Mouse (Mus musculus): Measurements from ENCODE around the gene Slc25a22. TPM values are rescaled to one million over a fixed set of nuclear protein-coding genes. Genes with fewer than 3 reads are reported as not detected.

The Slc25a22 gene
- polyA plus RNA-seq, 1 experiment from 2014 or later = 54.8 TPM

- Histone ChIP-seq H3K9ac (peak overlapping the region; percentile 77; the same call in 1 of the 2 replicates), H3K4me1 (peaks cover 54% of the 10 kb centered on the region), H3K4me2 (replicated peaks) (peak overlapping the region; percentile 65), H3K36me3 (peaks cover 34% of the 10 kb centered on the region), H3K27me3 (peaks cover 18% of the 10 kb centered on the region), H3K27ac (peak overlapping the region; percentile 5; the same call in 1 of the 2 replicates), H3K4me3 (no peak overlapping the region), H3K9me3 (replicated peaks) (no peaks in the 10 kb centered on the region)
- no peak for ATAC-seq (ENCODE audit: low FRiP score)
- WGBS = 95% methylated on average over 18 of the region's 18 CpGs
Measured at GRCm38 (mm10) chr7:141469901-141470636, 32.4 kb upstream of the Slc25a22 start.

GRCm38 (mm10) chr7:141469352-141469751 lies 31.7 kb upstream of the Slc25a22 start:
- H3K27ac ChIP-seq = peak overlapping the region; percentile 92
- WGBS = 70% methylated on average over 6 of the region's 6 CpGs
- H3K9me3 ChIP-seq (replicated peaks) = no peaks in the 10 kb centered on the region
- peak overlapping the region; percentile 77 for H3K9ac ChIP-seq
- peak overlapping the region; percentile 61 for H3K4me3 ChIP-seq
- H3K4me2 ChIP-seq (replicated peaks) = peak overlapping the region; percentile 65
- peaks cover 56% of the 10 kb centered on the region for H3K4me1 ChIP-seq
- H3K36me3 ChIP-seq = peaks cover 34% of the 10 kb centered on the region
- H3K27me3 ChIP-seq = peaks cover 25% of the 10 kb centered on the region
- no peak for ATAC-seq (ENCODE audit: low FRiP score)

GRCm38 (mm10) chr7:141468522-141469211 lies 31.0 kb upstream of the Slc25a22 start:
- 20% methylated on average over 8 of the region's 8 CpGs for WGBS
- Histone ChIP-seq H3K36me3 (peaks cover 34% of the 10 kb centered on the region), H3K4me2 (replicated peaks) (peak overlapping the region; percentile 65), H3K9me3 (replicated peaks) (no peaks in the 10 kb centered on the region), H3K4me3 (peak overlapping the region; percentile 61), H3K9ac (peak overlapping the region; percentile 77), H3K27me3 (peaks cover 32% of the 10 kb centered on the region), H3K4me1 (peaks cover 49% of the 10 kb centered on the region), H3K27ac (peak overlapping the region; percentile 92)
- ATAC-seq (ENCODE audit: low FRiP score) = peak; percentile 85

GRCm38 (mm10) chr7:141468164-141468521 lies 30.5 kb upstream of the Slc25a22 start:
- H3K27ac ChIP-seq = peak overlapping the region; percentile 92
- H3K9me3 ChIP-seq (replicated peaks) = no peaks in the 10 kb centered on the region
- H3K4me1 ChIP-seq = peaks cover 45% of the 10 kb centered on the region
- peaks cover 37% of the 10 kb centered on the region for H3K27me3 ChIP-seq
- 19% methylated on average over 5 of the region's 5 CpGs for WGBS
- peak overlapping the region; percentile 77 for H3K9ac ChIP-seq
- peaks cover 34% of the 10 kb centered on the region for H3K36me3 ChIP-seq
- H3K4me3 ChIP-seq = peak overlapping the region; percentile 61
- peak; percentile 38 for ATAC-seq (ENCODE audit: low FRiP score)
- H3K4me2 ChIP-seq (replicated peaks) = peak overlapping the region; percentile 65

GRCm38 (mm10) chr7:141467230-141468030 lies 29.7 kb upstream of the Slc25a22 start, which contains the start of gene Cd151:
Gene Cd151, plus strand, starts transcription at chr7:141467392.
- peak; percentile 59 for ATAC-seq (ENCODE audit: low FRiP score)
- peak within 1 kb of the TSS; percentile 65 for H3K4me2 ChIP-seq (replicated peaks)
- H3K4me3 ChIP-seq = peak within 1 kb of the TSS; percentile 61
- under 1% methylated on average over 52 of the region's 52 CpGs for WGBS
- H3K9ac ChIP-seq = peak within 1 kb of the TSS; percentile 77
- peak within 1 kb of the TSS; percentile 92 for H3K27ac ChIP-seq
- H3K9me3 ChIP-seq (replicated peaks) = no peaks in the 10 kb centered on the region
- peaks cover 45% of the 10 kb centered on the region for H3K27me3 ChIP-seq
- H3K4me1 ChIP-seq = peaks cover 45% of the 10 kb centered on the region
- H3K36me3 ChIP-seq = peaks cover 29% of the 10 kb centered on the region

GRCm38 (mm10) chr7:141466607-141467148 lies 29.0 kb upstream of the Slc25a22 start:
- peak overlapping the region; percentile 77 for H3K9ac ChIP-seq
- H3K27ac ChIP-seq = peak overlapping the region; percentile 92; the same call in 1 of the 2 replicates
- peak overlapping the region; percentile 61 for H3K4me3 ChIP-seq
- no peaks in the 10 kb centered on the region for H3K9me3 ChIP-seq (replicated peaks)
- H3K27me3 ChIP-seq = peaks cover 52% of the 10 kb centered on the region
- peak overlapping the region; percentile 65 for H3K4me2 ChIP-seq (replicated peaks)
- peaks cover 23% of the 10 kb centered on the region for H3K36me3 ChIP-seq
- 65% methylated on average over 10 of the region's 10 CpGs for WGBS
- no peak for ATAC-seq (ENCODE audit: low FRiP score)
- peaks cover 52% of the 10 kb centered on the region for H3K4me1 ChIP-seq

- Histone ChIP-seq H3K27ac (no peak overlapping the region), H3K9ac (no peak overlapping the region), H3K27me3 (peaks cover 59% of the 10 kb centered on the region), H3K4me2 (replicated peaks) (no peak overlapping the region; the same call in 1 of the 2 replicates), H3K36me3 (peaks cover 17% of the 10 kb centered on the region), H3K4me3 (no peak overlapping the region), H3K4me1 (peaks cover 55% of the 10 kb centered on the region), H3K9me3 (replicated peaks) (no peaks in the 10 kb centered on the region)
- WGBS = 74% methylated on average over 7 of the region's 7 CpGs
- ATAC-seq (ENCODE audit: low FRiP score) = no peak
Measured at GRCm38 (mm10) chr7:141466045-141466394, 28.3 kb upstream of the Slc25a22 start.

- Histone ChIP-seq H3K4me3 (no peak overlapping the region), H3K27ac (no peak overlapping the region), H3K27me3 (peaks cover 64% of the 10 kb centered on the region), H3K9me3 (replicated peaks) (no peaks in the 10 kb centered on the region), H3K4me1 (peaks cover 55% of the 10 kb centered on the region), H3K36me3 (peaks cover 12% of the 10 kb centered on the region), H3K4me2 (replicated peaks) (peak overlapping the region; percentile 40; the same call in 1 of the 2 replicates), H3K9ac (no peak overlapping the region)
- no peak for ATAC-seq (ENCODE audit: low FRiP score)
- WGBS = 43% methylated on average over 8 of the region's 10 CpGs
Measured at GRCm38 (mm10) chr7:141465388-141466044, 27.8 kb upstream of the Slc25a22 start.

GRCm38 (mm10) chr7:141464603-141465201 lies 27.0 kb upstream of the Slc25a22 start:
- peaks cover 72% of the 10 kb centered on the region for H3K27me3 ChIP-seq
- peaks cover 4% of the 10 kb centered on the region; the same call in 1 of the 2 replicates for H3K36me3 ChIP-seq
- no peaks in the 10 kb centered on the region for H3K9me3 ChIP-seq (replicated peaks)
- H3K9ac ChIP-seq = peak overlapping the region; percentile 9
- H3K27ac ChIP-seq = no peak overlapping the region
- peaks cover 47% of the 10 kb centered on the region for H3K4me1 ChIP-seq
- H3K4me3 ChIP-seq = peak overlapping the region; percentile 10
- no peak for ATAC-seq (ENCODE audit: low FRiP score)
- 2% methylated on average over 38 of the region's 38 CpGs for WGBS
- peak overlapping the region; percentile 40 for H3K4me2 ChIP-seq (replicated peaks)

GRCm38 (mm10) chr7:141463824-141464602 lies 26.3 kb upstream of the Slc25a22 start:
- Histone ChIP-seq H3K27me3 (peaks cover 79% of the 10 kb centered on the region), H3K4me2 (replicated peaks) (peak overlapping the region; percentile 40; the same call in 1 of the 2 replicates), H3K4me3 (no peak overlapping the region), H3K9ac (peak overlapping the region; percentile 8; the same call in 1 of the 2 replicates), H3K36me3 (no peaks in the 10 kb centered on the region; the same call in 1 of the 2 replicates), H3K27ac (no peak overlapping the region), H3K4me1 (peaks cover 40% of the 10 kb centered on the region), H3K9me3 (replicated peaks) (no peaks in the 10 kb centered on the region)
- ATAC-seq (ENCODE audit: low FRiP score) = no peak
- WGBS = 17% methylated on average over 12 of the region's 12 CpGs
